Mouse (Mus musculus): ENCODE data around the gene St6gal1. TPM values are rescaled to one million over a fixed set of nuclear protein-coding genes. Genes with fewer than 3 reads are reported as not detected.

St6gal1 gene
- total RNA-seq, 1 experiment from 2014 or later: 27.3 TPM

GRCm38 (mm10) chr16:23314790-23315189 lies 90.2 kb downstream of the St6gal1 start:
- ATAC-seq (replicated peaks; ENCODE audit: insufficient number of reproducible peaks, low FRiP score, low TSS enrichment, poor library complexity, severe bottlenecking): peak; percentile 96

- ATAC-seq (replicated peaks; ENCODE audit: insufficient number of reproducible peaks, low FRiP score, low TSS enrichment, poor library complexity, severe bottlenecking): no peak
Observed at GRCm38 (mm10) chr16:23317411-23318047, 93.0 kb downstream of the St6gal1 start.

- no peak for ATAC-seq (replicated peaks; ENCODE audit: insufficient number of reproducible peaks, low FRiP score, low TSS enrichment, poor library complexity, severe bottlenecking)
Observed at GRCm38 (mm10) chr16:23320025-23320424, 95.5 kb downstream of the St6gal1 start.

DNA sequence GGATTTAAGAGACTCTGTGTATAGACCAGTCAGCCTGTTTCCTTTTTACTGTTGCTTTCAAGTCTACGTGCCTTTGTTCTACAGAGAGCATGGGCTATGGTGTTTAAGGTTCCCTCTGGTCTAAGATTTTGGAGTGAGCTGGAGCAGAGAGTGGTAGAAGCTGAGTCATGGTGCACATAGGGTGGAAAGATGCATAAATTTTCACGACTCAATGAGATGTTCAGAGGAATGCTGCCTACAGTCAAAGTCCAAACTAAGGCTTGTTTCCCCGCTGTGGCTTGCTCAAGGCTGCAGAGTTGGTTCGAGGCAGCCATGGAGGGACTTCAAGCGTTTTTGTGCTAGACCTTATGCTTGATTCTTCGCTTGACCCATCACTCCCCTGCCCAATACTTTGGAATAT lies 96.0 kb downstream of the St6gal1 start:
- ATAC-seq (replicated peaks; ENCODE audit: insufficient number of reproducible peaks, low FRiP score, low TSS enrichment, poor library complexity, severe bottlenecking): no peak

GRCm38 (mm10) chr16:23322453-23322852 lies 97.9 kb downstream of the St6gal1 start:
- no peak for ATAC-seq (replicated peaks; ENCODE audit: insufficient number of reproducible peaks, low FRiP score, low TSS enrichment, poor library complexity, severe bottlenecking)

- ATAC-seq (replicated peaks; ENCODE audit: insufficient number of reproducible peaks, low FRiP score, low TSS enrichment, poor library complexity, severe bottlenecking): no peak
Observed at GRCm38 (mm10) chr16:23323915-23324314, 99.4 kb downstream of the St6gal1 start.

GRCm38 (mm10) chr16:23324867-23325650 lies 100.5 kb downstream of the St6gal1 start:
- ATAC-seq (replicated peaks; ENCODE audit: insufficient number of reproducible peaks, low FRiP score, low TSS enrichment, poor library complexity, severe bottlenecking): no peak

GRCm38 (mm10) chr16:23326664-23327063 lies 102.1 kb downstream of the St6gal1 start:
- no peak for ATAC-seq (replicated peaks; ENCODE audit: insufficient number of reproducible peaks, low FRiP score, low TSS enrichment, poor library complexity, severe bottlenecking)

DNA sequence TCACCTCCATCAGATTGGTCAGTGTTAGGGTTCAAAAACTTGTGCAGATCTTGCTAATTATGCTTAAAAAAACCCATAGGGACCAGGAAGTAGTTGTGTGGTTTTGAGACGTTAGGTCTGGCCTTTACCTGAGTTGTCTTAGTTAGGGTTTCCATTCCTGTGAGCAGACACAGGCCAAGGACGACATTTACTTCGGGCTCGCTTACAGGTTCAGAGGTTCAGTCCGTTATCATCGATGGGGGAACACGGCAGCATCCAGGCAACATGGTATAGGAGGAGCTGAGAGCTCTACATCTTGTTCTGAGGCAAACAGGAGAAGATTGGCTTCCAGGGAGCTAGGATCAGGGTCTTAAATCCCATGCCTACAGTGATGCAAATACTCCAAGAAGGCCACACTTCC lies 102.7 kb downstream of the St6gal1 start:
- ATAC-seq (replicated peaks; ENCODE audit: insufficient number of reproducible peaks, low FRiP score, low TSS enrichment, poor library complexity, severe bottlenecking): no peak

GRCm38 (mm10) chr16:23328201-23328600 lies 103.7 kb downstream of the St6gal1 start:
- ATAC-seq (replicated peaks; ENCODE audit: insufficient number of reproducible peaks, low FRiP score, low TSS enrichment, poor library complexity, severe bottlenecking): no peak

DNA sequence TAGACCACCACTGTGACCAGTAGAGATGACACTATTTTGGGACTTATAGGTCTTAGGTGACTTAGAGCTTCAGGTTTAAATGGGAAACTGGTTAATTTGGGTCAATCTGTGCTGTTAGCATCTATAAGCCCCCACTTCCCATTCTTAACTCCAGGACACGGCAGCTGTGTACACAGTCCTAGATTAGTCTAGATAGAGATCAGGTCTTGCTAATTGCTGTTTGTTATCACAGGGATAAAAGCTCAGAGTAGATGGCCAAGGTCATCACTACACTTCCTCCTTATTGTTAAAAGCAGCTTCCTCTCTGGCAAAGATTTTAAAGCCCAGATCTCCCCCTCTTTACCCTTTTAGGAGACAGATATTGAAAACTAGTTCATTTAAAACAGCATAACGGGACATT lies 107.6 kb downstream of the St6gal1 start:
- no peak for ATAC-seq (replicated peaks; ENCODE audit: insufficient number of reproducible peaks, low FRiP score, low TSS enrichment, poor library complexity, severe bottlenecking)

DNA sequence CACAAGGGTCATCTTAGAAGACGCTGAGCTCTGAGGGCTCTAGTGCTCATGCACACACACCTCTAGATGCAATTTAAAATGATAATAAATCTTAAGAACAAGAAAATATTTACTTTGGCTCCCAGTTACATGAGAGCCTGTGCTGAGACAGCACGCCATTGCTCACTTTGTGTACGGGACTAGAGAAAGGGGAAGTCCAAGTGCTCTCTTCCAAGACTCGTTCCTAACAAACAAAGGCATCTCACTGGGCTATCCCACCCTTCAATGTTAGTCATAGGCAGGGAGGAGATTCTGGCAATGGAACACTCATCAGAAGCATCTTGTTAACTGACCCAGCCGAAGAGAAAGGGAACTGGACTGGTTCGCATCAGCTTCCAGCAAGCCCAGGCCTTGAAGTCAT lies 108.1 kb downstream of the St6gal1 start:
- no peak for ATAC-seq (replicated peaks; ENCODE audit: insufficient number of reproducible peaks, low FRiP score, low TSS enrichment, poor library complexity, severe bottlenecking)

DNA sequence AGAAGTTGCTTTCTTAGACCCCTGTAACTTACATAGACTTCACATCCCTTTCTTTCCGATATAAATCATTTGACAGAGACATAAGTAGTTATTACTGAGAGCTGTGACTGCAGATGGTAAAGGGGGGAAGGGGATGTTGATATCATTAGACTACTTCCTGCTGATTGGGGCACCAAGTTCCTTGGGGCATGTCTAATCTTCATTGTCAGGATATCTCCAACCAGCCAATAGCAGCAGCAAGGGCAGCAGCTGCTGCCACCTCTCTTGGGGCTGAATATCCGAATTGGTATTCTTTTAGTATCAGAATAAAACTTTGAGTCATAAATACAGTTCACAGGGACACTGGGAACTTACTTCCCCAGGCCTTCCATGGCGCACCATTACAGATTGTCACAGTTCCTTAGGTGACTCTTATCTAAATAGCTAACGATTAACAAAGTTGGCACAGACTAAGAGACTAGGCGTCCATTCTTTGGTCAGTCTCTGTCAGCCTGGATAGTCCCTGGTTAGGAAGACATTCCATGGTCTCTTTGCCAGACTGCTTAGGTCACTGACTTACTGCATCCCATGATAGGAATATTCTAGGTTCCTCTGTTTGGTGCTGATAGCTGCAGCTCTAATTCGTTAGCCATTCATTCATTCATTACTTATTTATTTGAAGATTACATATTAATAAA lies 109.5 kb downstream of the St6gal1 start:
- ATAC-seq (replicated peaks; ENCODE audit: insufficient number of reproducible peaks, low FRiP score, low TSS enrichment, poor library complexity, severe bottlenecking): no peak

GRCm38 (mm10) chr16:23337317-23337716 lies 112.8 kb downstream of the St6gal1 start:
- ATAC-seq (replicated peaks; ENCODE audit: insufficient number of reproducible peaks, low FRiP score, low TSS enrichment, poor library complexity, severe bottlenecking): no peak

DNA sequence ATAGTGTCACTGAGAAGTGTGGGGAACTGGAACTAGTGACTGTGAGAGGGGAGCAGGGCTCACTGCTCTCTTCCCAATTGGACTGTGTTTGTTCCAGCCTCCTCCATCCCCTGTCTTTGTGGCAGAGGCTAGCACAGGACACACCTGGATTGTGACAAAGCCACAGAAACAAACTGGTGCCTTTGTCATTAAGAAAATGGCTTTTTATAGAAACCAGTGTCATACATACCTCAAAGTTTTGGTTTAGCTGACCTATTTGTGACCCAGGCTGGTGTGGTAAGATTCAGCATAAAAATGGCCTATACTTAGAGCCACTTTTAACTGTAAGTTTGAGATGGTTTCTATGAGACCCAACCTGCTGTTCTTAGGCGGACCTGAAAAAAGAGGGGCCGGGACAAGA lies 116.7 kb downstream of the St6gal1 start:
- ATAC-seq (replicated peaks; ENCODE audit: insufficient number of reproducible peaks, low FRiP score, low TSS enrichment, poor library complexity, severe bottlenecking): no peak

DNA sequence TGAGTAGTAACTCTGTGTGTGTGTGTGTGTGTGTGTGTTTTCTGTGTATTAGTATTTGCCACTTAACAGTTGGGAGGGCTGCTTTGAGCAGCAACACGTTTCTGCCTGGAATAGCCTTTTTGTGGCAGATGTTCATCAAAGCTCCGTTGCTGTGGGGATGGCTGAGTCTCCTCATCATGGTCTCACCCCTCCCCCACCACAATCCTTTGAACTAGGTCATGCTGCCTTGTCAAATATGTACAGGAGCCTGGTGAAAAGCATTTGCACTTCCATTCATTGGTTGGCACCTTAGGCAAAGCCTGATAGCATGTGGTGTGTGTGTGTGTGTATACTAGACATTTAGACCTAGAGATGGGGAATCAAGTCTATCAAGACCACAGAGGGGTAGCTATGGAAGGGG lies 126.3 kb downstream of the St6gal1 start:
- ATAC-seq (replicated peaks; ENCODE audit: insufficient number of reproducible peaks, low FRiP score, low TSS enrichment, poor library complexity, severe bottlenecking): no peak

- ATAC-seq (replicated peaks; ENCODE audit: insufficient number of reproducible peaks, low FRiP score, low TSS enrichment, poor library complexity, severe bottlenecking): no peak
Observed at GRCm38 (mm10) chr16:23361031-23361430, 136.5 kb downstream of the St6gal1 start.

DNA sequence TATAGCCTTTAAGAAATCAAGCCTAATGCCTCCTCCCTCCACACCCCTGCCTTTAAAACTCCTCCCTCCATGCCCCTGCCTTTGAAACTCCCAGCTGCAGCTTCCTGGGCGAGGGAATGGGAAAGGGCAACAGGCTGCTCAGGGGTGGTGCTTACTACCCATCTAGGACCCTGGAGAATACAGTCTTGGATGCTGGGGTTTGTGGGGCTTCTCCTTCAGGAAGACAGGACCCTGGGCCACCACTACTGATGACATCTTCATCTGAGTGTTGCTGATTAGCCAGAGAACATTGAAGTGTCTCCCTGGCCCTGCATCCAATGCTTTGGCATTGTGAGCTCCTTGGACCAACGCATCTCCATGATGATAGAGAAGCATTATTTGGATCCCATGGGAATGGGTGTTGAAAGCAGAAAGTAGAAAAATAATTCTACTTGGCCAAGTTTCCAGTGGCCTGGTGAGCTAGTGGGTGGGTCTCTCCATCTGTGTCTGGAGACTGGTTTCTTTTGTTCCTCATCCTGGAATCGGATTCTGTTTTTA lies 137.0 kb downstream of the St6gal1 start:
- ATAC-seq (replicated peaks; ENCODE audit: insufficient number of reproducible peaks, low FRiP score, low TSS enrichment, poor library complexity, severe bottlenecking): no peak

DNA sequence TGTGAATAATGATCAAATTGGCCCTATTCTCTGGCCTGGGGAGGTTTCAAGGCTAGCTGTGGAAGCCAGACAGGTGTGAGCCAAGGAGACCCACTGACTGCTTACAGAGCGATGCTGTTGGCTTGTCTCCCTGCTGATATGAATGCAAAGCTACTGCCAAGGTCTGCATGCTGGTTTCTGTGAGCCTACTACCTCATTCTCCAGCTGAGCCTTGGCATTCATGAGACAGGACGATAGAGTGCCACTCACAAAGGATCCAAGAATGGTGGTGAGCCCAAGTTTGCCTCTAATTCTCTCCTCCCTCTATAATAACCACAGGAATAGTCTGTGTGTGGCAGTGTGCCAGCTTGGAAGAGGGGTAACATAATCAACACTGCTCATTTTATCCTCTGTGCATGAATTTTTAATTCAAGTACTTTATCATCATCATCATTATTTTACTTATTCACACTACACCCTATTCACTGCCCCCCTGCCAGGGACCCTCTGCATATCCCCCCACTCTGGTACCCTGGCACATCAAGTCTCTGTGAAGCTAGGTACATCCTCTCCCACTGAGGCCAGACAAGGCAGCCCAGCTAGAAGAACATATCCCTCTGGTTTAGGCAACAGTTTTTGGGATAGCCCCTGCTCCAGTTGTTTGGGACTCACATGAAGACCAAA lies 139.9 kb downstream of the St6gal1 start:
- ATAC-seq (replicated peaks; ENCODE audit: insufficient number of reproducible peaks, low FRiP score, low TSS enrichment, poor library complexity, severe bottlenecking): no peak
